ENCODE assay signal across 27 mouse cellular contexts in genomic region chr7:135157571-135157970, GRCm38 (mm10).
"Had no signal": no experiment of that assay in that cellular context is flagged by ENCODE, and none has a peak within 500 bp of the region (broad histone marks: within the 10 kb centered on the region; RNA-seq: fewer than 3 reads in every experiment).

No protein-coding gene starts in this region.

- H3K9me3 ChIP-seq: heart, embryonic 10.5 days; heart, embryonic 12.5 days; hindbrain, embryonic 13.5 days; hindbrain, embryonic 15.5 days; intestine, embryonic 15.5 days; liver, embryonic 13.5 days; liver, embryonic 15.5 days had no signal

- H3K4me1 ChIP-seq: heart, embryonic 10.5 days; heart, embryonic 12.5 days; hindbrain, embryonic 13.5 days; hindbrain, embryonic 15.5 days; intestine, embryonic 15.5 days; liver, embryonic 13.5 days; liver, embryonic 15.5 days had no signal

- H3K4me2 ChIP-seq: heart, embryonic 12.5 days; hindbrain, embryonic 13.5 days; hindbrain, embryonic 15.5 days; intestine, embryonic 15.5 days; liver, embryonic 11.5 days; liver, embryonic 13.5 days; liver, embryonic 15.5 days had no signal

- H3K27ac ChIP-seq: heart, embryonic 10.5 days; hindbrain, embryonic 13.5 days; hindbrain, embryonic 15.5 days; hindbrain, postnatal 0 days; intestine, embryonic 15.5 days; layer of hippocampus, adult 2 months; liver, embryonic 13.5 days; liver, embryonic 15.5 days had no signal

- H3K36me3 ChIP-seq: hindbrain, embryonic 13.5 days; hindbrain, embryonic 15.5 days; intestine, embryonic 15.5 days; liver, embryonic 13.5 days; liver, embryonic 15.5 days had no signal

- H3K27me3 ChIP-seq: heart, embryonic 12.5 days; hindbrain, embryonic 13.5 days; hindbrain, embryonic 15.5 days; intestine, embryonic 15.5 days; liver, embryonic 13.5 days; liver, embryonic 15.5 days had no signal

- H3K9ac ChIP-seq: forebrain, postnatal 0 days; heart, embryonic 12.5 days; hindbrain, embryonic 13.5 days; hindbrain, embryonic 15.5 days; intestine, embryonic 15.5 days; liver, embryonic 13.5 days; liver, embryonic 15.5 days had no signal

- ATAC-seq: forebrain, postnatal 0 days; hindbrain, postnatal 0 days; inflammation-experienced regulatory T-cells, adult 6 months; intestine, embryonic 15.5 days; intestine, postnatal 0 days had no signal

- H3K4me3 ChIP-seq: heart, embryonic 10.5 days; heart, embryonic 12.5 days; hindbrain, embryonic 13.5 days; hindbrain, embryonic 15.5 days; intestine, embryonic 15.5 days; layer of hippocampus, adult 2 months; liver, embryonic 13.5 days; liver, embryonic 15.5 days had no signal

- DNase-seq: forebrain, postnatal 0 days; gastrocnemius, postnatal 14 days; gastrocnemius, postnatal 36 days; heart, adult 18-20 months; heart, postnatal 10 days; heart, postnatal 36 days; kidney, adult 18-20 months; kidney, adult 8-10 months; kidney, postnatal 10 days; kidney, postnatal 25 days; kidney, postnatal 4 days; layer of hippocampus, adult 9-11 months; layer of hippocampus, postnatal 36 days; left cerebral cortex, postnatal 4 days; liver; liver, embryonic 13.5 days had no signal
